Mouse (Mus musculus): ENCODE data around the gene Plekha4.

GRCm38 (mm10) chr7:45598960-45599879, 73.1 kb downstream of the Plekha4 start:
- no peak for TF ChIP-seq CTCF (IDR thresholded peaks at IDR 0.05; ENCODE audit: borderline replicate concordance, insufficient read depth, low read depth, low read length)
- TF ChIP-seq POLR2A (IDR thresholded peaks at IDR 0.05; ENCODE audit: borderline replicate concordance, insufficient read depth, low read length) = no peak

All from cerebellum, adult 2 months (tissue).